Mouse (Mus musculus): ENCODE measurements around the gene Cacng2. TPM values are rescaled to one million over a fixed set of nuclear protein-coding genes. Genes with fewer than 3 reads are reported as not detected.
A peak's percentile ranks its signal among the peaks of the same experiment; 100 is the strongest.

The Cacng2 gene
- total RNA-seq, 2 experiments from 2014 or later: not detected

DNA sequence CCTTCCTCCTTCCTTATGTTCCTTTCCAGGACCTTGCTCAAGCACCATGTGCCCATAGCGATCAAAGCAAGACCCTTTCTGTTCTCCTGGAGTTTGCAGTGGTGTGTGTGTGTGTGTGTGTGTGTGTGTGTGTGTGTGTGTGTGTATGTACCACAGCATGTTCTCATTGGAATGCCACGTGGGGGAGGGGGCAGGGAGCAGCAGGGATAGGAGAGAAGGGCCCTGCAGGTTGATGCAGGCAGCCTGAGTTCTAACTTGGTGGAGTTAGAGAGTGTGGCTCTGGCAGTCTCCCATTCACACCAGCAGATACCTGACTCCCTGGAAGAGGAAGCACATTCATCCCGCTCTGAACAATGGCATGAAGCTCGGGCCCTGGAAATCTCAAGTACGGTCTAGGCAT, 41.6 kb downstream of the Cacng2 start:
- no peak overlapping the region for H3K4me3 ChIP-seq
- H3K27ac ChIP-seq: no peak overlapping the region
- no peak for DNase-seq
- no peak for TF ChIP-seq CTCF (IDR thresholded peaks at IDR 0.05)
- intact Hi-C loops (cut with DNase I): no loop called here

DNA sequence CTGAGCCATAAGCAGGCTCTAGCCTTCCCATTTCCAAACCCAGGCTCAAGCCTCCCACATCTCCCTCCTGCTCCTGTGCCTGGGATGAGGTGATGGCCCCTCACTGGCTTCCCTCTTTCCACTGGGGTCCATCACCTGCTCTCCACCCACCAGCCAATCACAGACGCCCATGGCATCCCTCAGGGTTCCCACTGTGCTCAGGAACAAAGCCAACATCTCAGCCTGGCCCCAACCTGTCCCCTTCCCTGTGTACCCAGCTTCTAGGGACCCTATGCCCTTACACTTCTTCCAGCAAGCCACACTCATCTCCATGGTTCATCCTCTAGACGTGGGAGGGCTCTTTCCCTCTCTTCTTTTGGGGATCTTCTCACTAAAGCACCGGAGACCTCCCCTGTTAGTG, 43.9 kb downstream of the Cacng2 start:
- DNase-seq: no peak
- no peak overlapping the region for H3K27ac ChIP-seq
- no peak overlapping the region for H3K4me3 ChIP-seq
- intact Hi-C loops (cut with DNase I): no loop called here
- TF ChIP-seq CTCF (IDR thresholded peaks at IDR 0.05): no peak

- DNase-seq: no peak
- Histone ChIP-seq H3K4me3 (no peak overlapping the region), H3K27ac (no peak overlapping the region)
- TF ChIP-seq CTCF (IDR thresholded peaks at IDR 0.05): no peak
- intact Hi-C loops (cut with DNase I): no loop called here
Observed at GRCm38 (mm10) chr15:78073109-78073508, 46.7 kb downstream of the Cacng2 start.

GRCm38 (mm10) chr15:78066475-78066874, 53.4 kb downstream of the Cacng2 start:
- no peak overlapping the region for H3K27ac ChIP-seq
- intact Hi-C loops (cut with DNase I): no loop called here
- no peak overlapping the region for H3K4me3 ChIP-seq
- DNase-seq: peak; percentile 65
- no peak for TF ChIP-seq CTCF (IDR thresholded peaks at IDR 0.05)

- intact Hi-C loops (cut with DNase I): no loop called here
- H3K4me3 ChIP-seq: no peak overlapping the region
- no peak overlapping the region for H3K27ac ChIP-seq
- DNase-seq: no peak
- no peak for TF ChIP-seq CTCF (IDR thresholded peaks at IDR 0.05)
Observed at GRCm38 (mm10) chr15:78065541-78065940, 54.3 kb downstream of the Cacng2 start.

DNA sequence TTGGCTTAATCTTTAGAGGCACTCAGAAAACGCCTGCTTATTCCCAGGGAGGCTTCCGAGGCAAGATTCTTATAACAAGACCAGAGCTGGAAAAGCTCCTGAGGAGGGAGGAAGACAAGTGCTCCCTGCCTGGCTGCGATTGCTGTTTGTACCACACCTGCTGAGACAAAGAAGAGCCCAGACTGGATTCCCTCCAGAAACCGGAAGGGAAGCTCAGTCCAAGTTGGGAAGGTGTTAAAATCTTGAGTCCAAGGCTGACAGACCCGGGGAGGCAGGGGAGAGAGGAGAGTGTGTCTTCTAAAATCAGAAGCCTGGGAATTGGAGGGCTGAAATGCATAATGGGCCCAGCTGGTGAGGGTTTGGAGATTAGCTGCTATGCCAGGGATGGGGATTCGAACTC, 55.5 kb downstream of the Cacng2 start:
- intact Hi-C loops (cut with DNase I): no loop called here
- Histone ChIP-seq H3K27ac (no peak overlapping the region), H3K4me3 (no peak overlapping the region)
- no peak for TF ChIP-seq CTCF (IDR thresholded peaks at IDR 0.05)
- DNase-seq: no peak

DNA sequence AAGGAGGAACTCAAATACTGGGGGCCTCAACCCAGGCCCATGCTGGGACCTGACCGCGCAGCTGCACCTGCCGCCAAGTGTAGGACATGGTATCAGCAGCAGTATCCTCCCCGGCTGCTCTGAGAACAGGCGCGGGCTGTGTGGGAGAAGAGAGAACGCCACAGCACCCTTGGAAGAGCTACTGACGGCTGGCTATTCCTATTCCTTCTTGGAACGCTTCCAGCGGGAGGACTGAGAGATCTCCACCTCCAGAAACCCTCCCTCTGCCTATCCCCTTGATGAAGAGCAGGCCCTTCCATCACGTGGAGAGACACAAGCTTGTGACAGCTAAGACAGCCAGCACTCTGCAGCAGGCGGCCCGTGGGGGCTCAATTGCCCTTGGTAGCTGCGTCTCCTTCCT, 57.4 kb downstream of the Cacng2 start:
- no peak for TF ChIP-seq CTCF (IDR thresholded peaks at IDR 0.05)
- Histone ChIP-seq H3K4me3 (no peak overlapping the region), H3K27ac (no peak overlapping the region)
- DNase-seq: no peak
- intact Hi-C loops (cut with DNase I): no loop called here

DNA sequence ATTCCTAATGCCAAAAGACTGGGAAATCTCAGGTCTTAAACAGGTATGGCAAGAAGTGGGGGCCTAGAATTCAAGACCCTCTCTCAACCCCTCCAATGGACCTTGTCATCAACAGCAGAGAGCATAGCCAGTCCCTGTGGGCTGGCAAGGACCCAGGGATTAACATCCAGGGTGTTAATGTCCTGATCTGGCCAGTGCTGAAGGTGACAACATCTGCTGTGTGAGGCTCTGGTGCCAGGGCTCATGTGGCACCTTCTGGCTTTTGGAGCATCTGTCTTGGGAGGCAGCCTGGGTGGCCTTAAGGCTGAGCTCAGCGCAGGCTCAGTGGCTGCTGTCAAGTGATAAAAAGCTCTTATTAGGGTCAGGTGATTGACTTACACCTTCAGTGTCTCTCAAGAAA, 62.9 kb downstream of the Cacng2 start:
- no peak for DNase-seq
- Histone ChIP-seq H3K4me3 (no peak overlapping the region), H3K27ac (no peak overlapping the region)
- intact Hi-C loops (cut with DNase I): no loop called here
- TF ChIP-seq CTCF (IDR thresholded peaks at IDR 0.05): no peak

DNA sequence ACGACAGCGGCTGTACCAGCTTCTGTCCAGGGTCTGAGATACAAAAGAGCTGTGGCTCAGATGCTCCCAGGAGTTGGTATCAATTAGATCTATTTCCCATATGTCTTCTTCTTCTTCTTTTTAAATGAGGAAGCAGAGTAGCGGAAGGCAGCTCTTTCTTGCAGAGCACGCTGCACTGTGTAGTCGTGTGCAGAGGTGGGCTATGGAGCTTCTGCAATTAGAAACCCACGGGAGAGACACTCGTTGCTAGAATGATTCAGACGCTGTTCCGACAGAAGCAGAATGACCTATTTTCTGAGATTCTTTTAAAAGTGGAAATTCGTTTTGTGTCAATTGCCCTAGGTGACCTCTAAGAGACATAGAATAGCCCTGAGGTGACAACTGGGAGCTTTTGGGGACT, 69.1 kb downstream of the Cacng2 start:
- intact Hi-C loops (cut with DNase I): no loop called here
- no peak overlapping the region for H3K27ac ChIP-seq
- no peak for TF ChIP-seq CTCF (IDR thresholded peaks at IDR 0.05)
- no peak overlapping the region for H3K4me3 ChIP-seq
- DNase-seq: no peak

DNA sequence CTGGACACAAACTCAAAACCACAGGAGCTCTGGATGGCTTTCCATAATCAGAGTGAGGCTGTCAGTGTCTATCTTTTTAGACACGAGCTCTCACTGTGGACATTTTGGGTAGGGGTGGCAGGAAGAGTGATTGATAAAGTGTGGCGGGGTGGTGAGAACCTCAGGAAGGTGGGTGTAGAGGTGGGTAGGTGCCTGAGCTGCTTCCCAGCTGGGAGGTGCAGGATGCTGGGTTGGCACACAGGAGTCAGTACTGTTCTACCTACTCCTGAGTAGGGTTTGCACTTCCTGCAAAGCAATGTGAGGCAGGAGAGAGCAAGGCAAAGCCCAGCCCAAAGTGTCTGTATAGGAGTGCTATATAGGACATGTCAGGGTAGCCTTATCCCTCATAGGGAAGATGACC, 69.9 kb downstream of the Cacng2 start:
- no peak for DNase-seq
- no peak for TF ChIP-seq CTCF (IDR thresholded peaks at IDR 0.05)
- Histone ChIP-seq H3K4me3 (no peak overlapping the region), H3K27ac (no peak overlapping the region)
- intact Hi-C loops (cut with DNase I): no loop called here

DNA sequence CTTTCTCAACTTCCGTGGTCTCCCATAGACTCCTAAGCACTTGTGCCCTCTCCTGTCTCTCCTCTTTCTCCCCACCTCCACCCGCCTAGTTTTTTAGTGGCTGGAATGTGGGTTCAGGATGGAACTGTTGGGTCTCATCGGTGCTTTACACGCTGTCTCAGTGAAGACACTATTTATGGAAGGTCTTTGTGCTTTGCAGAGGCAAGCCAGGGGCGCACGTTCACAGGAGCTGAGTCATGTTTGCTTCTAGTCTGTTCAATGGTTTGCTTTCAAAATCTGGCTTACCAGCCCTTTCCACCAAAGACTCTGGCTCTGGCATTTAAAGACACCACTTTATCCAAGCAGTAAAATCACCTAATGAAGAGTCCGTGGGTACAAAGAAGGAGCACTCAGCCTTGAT, 74.0 kb downstream of the Cacng2 start:
- no peak for TF ChIP-seq CTCF (IDR thresholded peaks at IDR 0.05)
- intact Hi-C loops (cut with DNase I): no loop called here
- DNase-seq: no peak
- no peak overlapping the region for H3K27ac ChIP-seq
- H3K4me3 ChIP-seq: no peak overlapping the region

DNA sequence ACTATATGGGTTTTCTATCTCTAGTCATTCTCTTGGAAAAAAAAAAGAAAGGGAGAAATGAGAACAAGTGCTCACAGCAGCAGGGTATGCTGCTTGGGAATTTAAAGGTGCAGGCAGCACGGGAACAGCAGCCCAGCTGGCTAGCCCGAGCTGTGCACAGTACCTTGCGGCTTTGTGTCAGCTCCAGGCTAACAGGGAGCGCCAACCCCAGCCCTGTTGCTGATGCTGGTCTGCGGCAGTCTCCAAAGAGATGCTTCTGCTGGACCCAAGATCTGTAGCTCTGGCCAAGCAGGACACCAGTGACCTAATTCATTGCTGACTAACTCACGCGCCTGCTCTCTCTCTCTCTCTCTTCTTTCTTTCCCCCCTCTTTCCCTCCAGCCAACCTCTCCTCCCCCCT, 74.5 kb downstream of the Cacng2 start:
- TF ChIP-seq CTCF (IDR thresholded peaks at IDR 0.05): no peak
- Histone ChIP-seq H3K4me3 (no peak overlapping the region), H3K27ac (no peak overlapping the region)
- intact Hi-C loops (cut with DNase I): no loop called here
- DNase-seq: no peak

DNA sequence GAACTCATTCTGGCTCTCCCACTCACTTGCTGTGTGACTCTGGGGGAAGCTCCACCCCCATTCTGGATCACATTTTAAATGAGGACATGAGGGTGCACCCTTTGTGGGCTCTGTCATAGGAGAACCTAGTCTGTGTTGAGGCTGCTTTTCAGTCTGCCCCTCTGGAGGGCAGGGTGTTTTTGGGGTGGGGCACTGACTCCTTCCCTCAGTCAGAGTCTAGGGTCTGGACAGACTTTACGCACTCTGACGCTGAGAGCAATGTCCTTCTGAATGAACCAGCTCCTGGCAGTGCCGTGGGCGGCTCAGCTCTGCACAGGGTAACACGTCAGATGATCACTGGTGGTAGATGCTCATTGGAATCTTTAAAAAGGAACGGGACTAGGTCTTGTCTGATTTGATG, 75.0 kb downstream of the Cacng2 start:
- intact Hi-C loops (cut with DNase I): no loop called here
- no peak for TF ChIP-seq CTCF (IDR thresholded peaks at IDR 0.05)

GRCm38 (mm10) chr15:78042706-78043105, 77.1 kb downstream of the Cacng2 start:
- TF ChIP-seq CTCF (IDR thresholded peaks at IDR 0.05): no peak
- intact Hi-C loops (cut with DNase I): no loop called here

More for the DNA sequence above, 75.0 kb downstream of the Cacng2 start:
- no peak for DNase-seq
- Histone ChIP-seq H3K27ac (no peak overlapping the region), H3K4me3 (no peak overlapping the region)

GRCm38 (mm10) chr15:78037626-78038025, 82.2 kb downstream of the Cacng2 start:
- no peak for DNase-seq
- Histone ChIP-seq H3K4me3 (no peak overlapping the region), H3K27ac (no peak overlapping the region)
- intact Hi-C loops (cut with DNase I): no loop called here
- no peak for TF ChIP-seq CTCF (IDR thresholded peaks at IDR 0.05)

More at GRCm38 (mm10) chr15:78042706-78043105, 77.1 kb downstream of the Cacng2 start:
- no peak for DNase-seq
- Histone ChIP-seq H3K27ac (no peak overlapping the region), H3K4me3 (no peak overlapping the region)

Measured in gastrocnemius, adult 2 months (tissue).